13 mouse cellular contexts compared by ENCODE assay signal in the genomic region with DNA sequence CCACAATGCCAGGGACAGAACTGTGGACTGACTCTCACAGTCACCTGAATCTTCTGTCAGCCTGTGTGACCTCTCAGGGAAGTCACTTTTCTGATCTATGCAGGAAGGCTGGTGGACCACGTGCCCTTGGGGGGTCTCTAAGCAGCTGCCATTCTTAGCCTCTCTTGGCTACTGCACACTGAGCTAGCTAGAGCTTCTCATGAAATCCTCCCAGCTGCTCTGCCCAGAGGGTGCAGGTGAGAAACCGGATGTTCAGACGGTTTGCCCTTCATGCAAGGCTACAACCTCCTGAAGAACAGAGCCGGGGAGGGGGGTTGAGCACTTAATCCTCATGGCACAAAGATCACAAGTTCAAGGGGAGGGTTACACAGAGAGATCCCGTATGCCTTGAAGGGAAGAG. TPM values are rescaled to one million over a fixed set of nuclear protein-coding genes. Genes with fewer than 3 reads are reported as not detected.
DNase-seq lines count a peak whose midpoint lies in the region; TF ChIP-seq lines count a peak whose summit lies in the region.
"Had no signal": no experiment of that assay in that cellular context is flagged by ENCODE, and none has a peak within 500 bp of the region (broad histone marks: within the 10 kb centered on the region; RNA-seq: fewer than 3 reads in every experiment).

No protein-coding gene starts in this region.

- no peaks in the 10 kb centered on the region for H3K9me3 ChIP-seq in ES-E14 (ENCODE audit: control insufficient read depth, insufficient read depth, low read depth, low read length)

- no peaks in the 10 kb centered on the region for H3K36me3 ChIP-seq in ES-E14 (ENCODE audit: control insufficient read depth, insufficient read depth, low read length, poor library complexity, severe bottlenecking)

- H3K27ac ChIP-seq in ES-E14 (ENCODE audit: insufficient read depth, low read depth, low read length, poor library complexity, severe bottlenecking) = no peak overlapping the region
- H3K27ac ChIP-seq: hindbrain, embryonic 14.5 days; liver, embryonic 14.5 days had no signal

- in situ Hi-C loops in ES-E14 (cut with MboI; ENCODE audit: low sequenced_read_pairs in 2 of 2, unreplicated experiment in 2 of 2) = no loop called here

- peak overlapping the region; percentile 21; the same call in 1 of the 2 replicates for H3K9ac ChIP-seq in ES-E14 (ENCODE audit: insufficient read depth, low read depth, low read length, poor library complexity, severe bottlenecking)
- H3K9ac ChIP-seq: hindbrain, embryonic 14.5 days; liver, embryonic 14.5 days had no signal

- DNase-seq in spleen, adult 18-20 months = peak; percentile 41 to 53
- no peak for DNase-seq in spleen, postnatal 14 days (ENCODE audit: low spot score in 2 of 2)
- DNase-seq in ES-E14 (ENCODE audit: low read depth, low spot score) = no peak
- DNase-seq in kidney, postnatal 14 days = peak; percentile 28
- DNase-seq in thymus, postnatal 36 days = peak; percentile 77 to 88
- DNase-seq in cerebellum, adult 9-10 months = no peak
- no peak for DNase-seq in layer of hippocampus, adult 11-12 months (ENCODE audit: low spot score)
- DNase-seq: adrenal gland, postnatal 10 days; heart, adult 18-20 months; lung, postnatal 4 days had no signal

- peaks cover 14 to 52% of the 10 kb centered on the region in 2 experiments for H3K4me1 ChIP-seq in ES-E14 (ENCODE audit: control insufficient read depth in 2 of 2, insufficient read depth in 2 of 2, low read length in 2 of 2, poor library complexity in 1 of 2)

- no peak overlapping the region for H3K4me3 ChIP-seq in ES-E14 (ENCODE audit: insufficient read depth in 1 of 2, low read depth in 1 of 2, low read length in 2 of 2, poor library complexity in 1 of 2, severe bottlenecking in 1 of 2)
- H3K4me3 ChIP-seq: erythroblast, embryonic 14.5 days had no signal

TF ChIP-seq in ES-E14, 5 proteins besides CTCF, POLR2A, EP300 and RAD21:
- TF ChIP-seq HCFC1 (IDR thresholded peaks at IDR 0.05; ENCODE audit: borderline replicate concordance, insufficient read depth, low read length) (no peak), ZC3H11A (IDR thresholded peaks at IDR 0.05; ENCODE audit: borderline replicate concordance, low read depth, low read length) (no peak), ZNF384 (IDR thresholded peaks at IDR 0.05; ENCODE audit: low read depth, low read length) (no peak), MAFK (IDR thresholded peaks at IDR 0.05; ENCODE audit: insufficient read depth, low read depth, low read length) (no peak), CHD2 (IDR thresholded peaks at IDR 0.05; ENCODE audit: low read depth, low read length) (no peak)

RNA-seq across cellular contexts. Expression of gene Fgr, which starts 3.7 kb away (rescaled TPM):
- total RNA-seq in ES-E14 (2012; rRNA removed) = 1.3 and 1.8 TPM in 2 replicates

RNA-seq across cellular contexts. Expression of gene Ahdc1, which starts 33.5 kb away (rescaled TPM):
- total RNA-seq in ES-E14 (2012; rRNA removed) = 61.8 and 88.9 TPM in 2 replicates

RNA-seq across cellular contexts. Expression of gene Fam76a, which starts 55.2 kb away (rescaled TPM):
- 12.5 and 14.9 TPM in 2 replicates for total RNA-seq in ES-E14 (2012; rRNA removed)

Comparison
In these comparisons a context has a peak if more than half of its experiments do, and no peak if none do; other contexts are left out.
1. DNase-seq: peak in spleen, adult 18-20 months (2 of 2), kidney, postnatal 14 days (single experiment) and thymus, postnatal 36 days (2 of 2); none in spleen, postnatal 14 days (0 of 2), ES-E14 (single experiment), cerebellum, adult 9-10 months (single experiment) and layer of hippocampus, adult 11-12 months (single experiment).